Mouse (Mus musculus): ENCODE data around the gene Akap4. TPM values are rescaled to one million over a fixed set of nuclear protein-coding genes. Genes with fewer than 3 reads are reported as not detected.

Gene Akap4
- not detected in 2 replicates for polyA plus RNA-seq (2015; fragmentation: Nextera tagmentation; extraction: Ambion mirVana)

GRCm38 (mm10) chrX:7067219-7067618 is at the start of gene Akap4:
Akap4 (plus strand) TSS chrX:7067519.

GRCm38 (mm10) chrX:7041519-7041918 is 25.8 kb upstream of the Akap4 start, which contains the start of gene Ccnb3:
Ccnb3 (minus strand) TSS chrX:7041619.

Other genes starting within 250 kb of the Akap4 start
- 0.02 and 0.03 TPM in 2 replicates for gene Ccnb3, start 25.9 kb upstream of the Akap4 start, polyA plus RNA-seq (2015; fragmentation: Nextera tagmentation; extraction: Ambion mirVana)

Data from skeletal muscle tissue, postnatal 0 days (tissue).